Mouse (Mus musculus) G1E (cell line): ENCODE data around the gene Sctr. TPM values are rescaled to one million over a fixed set of nuclear protein-coding genes. Genes with fewer than 3 reads are reported as not detected.

Source experiments
- ATAC-seq: 2 replicates; pipeline ENCODE4 v1.8.0; 2016; ENCODE audit warnings: mild to moderate bottlenecking; ENCODE audit not compliant: insufficient number of reproducible peaks, poor library complexity, low FRiP score, severe bottlenecking; ENCODE audit errors: extremely low read depth
- DNase-seq: peaks from one replicate; pipeline ENCODE4 v3.0.0; 2012; ENCODE audit warnings: low spot score
- H3K27me3 ChIP-seq: 2 replicates; pipeline ENCODE4 v1.6.1; 2012; ENCODE audit warnings: mild to moderate bottlenecking, low read length, inconsistent platforms; ENCODE audit not compliant: insufficient read depth
- H3K36me3 ChIP-seq: replicated peaks from 2 replicates; pipeline ENCODE3; 2012; ENCODE audit warnings: mild to moderate bottlenecking, inconsistent platforms
- H3K4me1 ChIP-seq: 2 replicates; pipeline ENCODE4 v1.6.1; 2012; ENCODE audit warnings: low read depth, low read length, inconsistent platforms, mixed read lengths; ENCODE audit not compliant: insufficient read depth
- H3K4me3 ChIP-seq: 2 replicates; pipeline ENCODE4 v1.5.1; 2012; ENCODE audit warnings: low read depth, mild to moderate bottlenecking, inconsistent platforms, low read length, moderate library complexity, mixed read lengths
- H3K9me3 ChIP-seq: replicated peaks from 2 replicates; pipeline ENCODE4 v1.6.1; 2012; ENCODE audit warnings: inconsistent platforms
- CTCF ChIP-seq: IDR thresholded peaks from 2 replicates; pipeline ENCODE4 v1.5.1; 2012; ENCODE audit warnings: low read depth, low read length, inconsistent platforms, mixed read lengths
- GATA1 ChIP-seq: IDR thresholded peaks from 2 replicates; pipeline ENCODE4 v1.6.1; 2012; ENCODE audit warnings: borderline replicate concordance, low read length, inconsistent platforms, mixed read lengths
- GATA2 ChIP-seq: IDR thresholded peaks from 2 replicates; pipeline ENCODE4 v1.6.1; 2012; ENCODE audit warnings: low read depth, low read length, inconsistent platforms, borderline replicate concordance
- POLR2AphosphoS5 ChIP-seq: IDR thresholded peaks from 2 replicates; pipeline ENCODE4 v1.6.1; 2012; ENCODE audit warnings: low read depth, low read length, inconsistent platforms; ENCODE audit not compliant: insufficient replicate concordance
- TAL1 ChIP-seq: conservative IDR thresholded peaks from 2 replicates; pipeline ENCODE4 v1.6.1; 2012; ENCODE audit warnings: low read depth, low read length, inconsistent platforms, mixed read lengths
- polyA plus RNA-seq: library from polyadenylated mRNA; stranded (reverse); fragments of >175 nt; gene quantifications from 2 replicates; pipeline ENCODE4 v1.2.3, GENCODE M21; 2012
- total RNA-seq, 2 experiments: library from RNA; stranded (forward) in 1 of 2; stranded (reverse) in 1 of 2; fragments of 200-1000 nt in 1 of 2; fragments of >200 nt in 1 of 2; fragmentation: Nextera tagmentation in 1 of 2; gene quantifications; 2 replicates each; pipeline ENCODE4 v1.2.3; 2014 to 2017

Sctr gene
- total and polyA plus RNA-seq, 3 experiments, result not detected

GRCm38 (mm10) chr1:120034793-120035192, 28.1 kb downstream of the Sctr start:
- ATAC-seq (no peak), DNase-seq (no peak)
- H3K27me3 ChIP-seq, result peaks cover 4% of the 10 kb centered on the region; the same call in 1 of the 2 replicates
- H3K36me3 ChIP-seq, result no peaks in the 10 kb centered on the region
- no peaks in the 10 kb centered on the region for H3K9me3 ChIP-seq
- no peaks in the 10 kb centered on the region for H3K4me1 ChIP-seq
- TF ChIP-seq TAL1, result no peak
- TF ChIP-seq POLR2AphosphoS5, result no peak
- no peak for TF ChIP-seq CTCF
- TF ChIP-seq GATA1, result no peak
- no peak for TF ChIP-seq GATA2
- no peak overlapping the region for H3K4me3 ChIP-seq

GRCm38 (mm10) chr1:120035456-120036034, 28.9 kb downstream of the Sctr start:
- H3K9me3 ChIP-seq, result no peaks in the 10 kb centered on the region
- H3K27me3 ChIP-seq, result peaks cover 4% of the 10 kb centered on the region; the same call in 1 of the 2 replicates
- TF ChIP-seq CTCF (no peak), GATA2 (no peak), POLR2AphosphoS5 (no peak), GATA1 (no peak), TAL1 (no peak)
- no peaks in the 10 kb centered on the region for H3K36me3 ChIP-seq
- no peak overlapping the region for H3K4me3 ChIP-seq
- DNase-seq, result no peak
- no peak for ATAC-seq
- no peaks in the 10 kb centered on the region for H3K4me1 ChIP-seq

- no peaks in the 10 kb centered on the region for H3K9me3 ChIP-seq
- H3K27me3 ChIP-seq, result peaks cover 4% of the 10 kb centered on the region; the same call in 1 of the 2 replicates
- no peaks in the 10 kb centered on the region for H3K4me1 ChIP-seq
- H3K36me3 ChIP-seq, result no peaks in the 10 kb centered on the region
- TF ChIP-seq CTCF (no peak), TAL1 (no peak), GATA1 (no peak), GATA2 (no peak), POLR2AphosphoS5 (no peak)
- DNase-seq (no peak), ATAC-seq (no peak)
- H3K4me3 ChIP-seq, result no peak overlapping the region
These were observed 30.5 kb downstream of the Sctr start for GRCm38 (mm10) chr1:120037021-120037683.

- H3K4me1 ChIP-seq, result peaks cover 2% of the 10 kb centered on the region; the same call in 1 of the 2 replicates
- DNase-seq (no peak), ATAC-seq (no peak)
- no peaks in the 10 kb centered on the region for H3K9me3 ChIP-seq
- H3K4me3 ChIP-seq, result no peak overlapping the region
- TF ChIP-seq CTCF (no peak), TAL1 (no peak), POLR2AphosphoS5 (no peak), GATA2 (no peak), GATA1 (no peak)
- H3K27me3 ChIP-seq, result peaks cover 6% of the 10 kb centered on the region
- H3K36me3 ChIP-seq, result no peaks in the 10 kb centered on the region
These were observed 31.9 kb downstream of the Sctr start for GRCm38 (mm10) chr1:120038594-120038993.

- H3K9me3 ChIP-seq, result no peaks in the 10 kb centered on the region
- no peak for DNase-seq
- TF ChIP-seq TAL1 (no peak), GATA1 (no peak), CTCF (no peak), GATA2 (no peak), POLR2AphosphoS5 (no peak)
These were observed 35.7 kb downstream of the Sctr start for GRCm38 (mm10) chr1:120042421-120042820.

GRCm38 (mm10) chr1:120044584-120044983, 37.9 kb downstream of the Sctr start:
- H3K9me3 ChIP-seq, result no peaks in the 10 kb centered on the region
- ATAC-seq, result no peak

More at GRCm38 (mm10) chr1:120042421-120042820, 35.7 kb downstream of the Sctr start:
- no peak for ATAC-seq
- no peaks in the 10 kb centered on the region for H3K36me3 ChIP-seq
- H3K4me3 ChIP-seq, result no peak overlapping the region
- H3K4me1 ChIP-seq, result peaks cover 2% of the 10 kb centered on the region; the same call in 1 of the 2 replicates
- peaks cover 4% of the 10 kb centered on the region for H3K27me3 ChIP-seq

More at GRCm38 (mm10) chr1:120044584-120044983, 37.9 kb downstream of the Sctr start:
- Histone ChIP-seq H3K36me3 (no peaks in the 10 kb centered on the region), H3K4me3 (no peak overlapping the region), H3K27me3 (peaks cover 3% of the 10 kb centered on the region; the same call in 1 of the 2 replicates), H3K4me1 (peaks cover 2% of the 10 kb centered on the region; the same call in 1 of the 2 replicates)
- TF ChIP-seq CTCF (no peak), POLR2AphosphoS5 (no peak), GATA1 (no peak), TAL1 (no peak), GATA2 (no peak)
- no peak for DNase-seq
